Mouse (Mus musculus) right cerebral cortex, adult 2 months (tissue): Measurements from ENCODE around the gene Gm20388.

Source experiments
- DNase-seq, 2 experiments: peaks; one replicate each; pipeline ENCODE4 v3.0.0; 2021 to 2022; ENCODE audit warnings: low spot score in 2 of 2

The Gm20388 gene

GRCm38 (mm10) chr8:123823111-123823510 lies 3912.5 kb downstream of the Gm20388 start:
- no peak for DNase-seq

- no peak for DNase-seq
Observed at GRCm38 (mm10) chr8:123823532-123824123, 3913.0 kb downstream of the Gm20388 start.

- no peak for DNase-seq
Observed at GRCm38 (mm10) chr8:123826001-123826400, 3915.4 kb downstream of the Gm20388 start.

DNA sequence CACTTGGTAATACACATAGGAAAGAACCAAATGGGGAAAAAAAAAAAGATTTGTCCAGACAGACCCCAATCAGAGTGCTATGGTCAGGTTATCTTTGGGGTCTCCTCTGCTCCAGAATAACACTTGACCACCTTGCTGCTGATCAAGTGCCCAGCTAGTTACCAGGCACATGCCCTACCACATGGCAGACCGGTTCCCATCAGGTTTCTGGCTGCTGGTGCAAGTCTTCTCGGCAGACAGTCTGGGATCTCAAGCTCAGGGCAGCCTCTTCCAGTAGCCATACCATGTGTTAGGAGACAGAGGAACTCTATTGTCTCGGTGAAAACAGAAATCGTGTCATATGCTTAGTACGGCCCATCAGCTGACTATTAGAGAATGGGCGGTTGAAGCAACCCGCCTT lies 3916.1 kb downstream of the Gm20388 start:
- no peak for DNase-seq

DNA sequence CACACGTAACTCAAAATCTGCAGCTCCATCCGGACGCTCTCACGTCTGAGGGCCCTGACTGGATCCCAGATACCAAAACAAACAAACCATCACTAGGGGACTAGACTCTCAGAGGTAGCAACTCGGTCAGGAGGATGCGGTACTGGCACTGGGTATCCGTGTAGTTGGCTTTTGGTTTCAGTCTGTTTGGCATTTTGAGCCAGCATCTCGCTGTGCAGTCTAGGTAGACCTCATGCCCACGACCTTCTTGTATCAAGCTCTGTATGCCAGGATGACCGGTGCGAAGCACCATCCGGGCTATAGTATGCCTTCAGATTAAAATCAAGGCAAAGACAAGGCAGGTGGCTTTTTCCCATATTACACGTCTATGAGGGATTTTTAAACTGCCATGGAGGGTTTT lies 3916.9 kb downstream of the Gm20388 start:
- no peak for DNase-seq

DNA sequence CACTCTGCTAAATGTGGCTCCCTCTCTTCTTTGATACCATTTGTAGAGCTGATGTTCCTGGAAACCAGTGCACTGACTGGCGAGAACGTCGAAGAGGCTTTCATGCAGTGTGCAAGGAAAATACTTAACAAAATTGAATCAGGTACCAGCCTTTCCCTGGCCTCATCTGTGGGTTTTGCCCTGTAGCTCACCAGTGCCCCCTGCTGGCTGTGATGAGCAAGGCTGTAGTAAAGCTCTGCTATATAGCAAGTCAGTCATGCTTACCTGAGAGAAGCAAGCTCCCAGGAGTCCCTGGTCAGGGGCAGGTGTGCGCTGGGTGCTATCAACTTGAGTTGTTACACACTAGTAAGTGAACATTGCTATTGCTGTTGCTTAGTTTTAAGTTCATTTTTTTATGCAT lies 3922.1 kb downstream of the Gm20388 start:
- no peak for DNase-seq

- peak; percentile 73 to 77 for DNase-seq
Observed at GRCm38 (mm10) chr8:123835451-123835850, 3924.8 kb downstream of the Gm20388 start.

- DNase-seq: no peak
Observed at GRCm38 (mm10) chr8:123836354-123836753, 3925.7 kb downstream of the Gm20388 start.

DNA sequence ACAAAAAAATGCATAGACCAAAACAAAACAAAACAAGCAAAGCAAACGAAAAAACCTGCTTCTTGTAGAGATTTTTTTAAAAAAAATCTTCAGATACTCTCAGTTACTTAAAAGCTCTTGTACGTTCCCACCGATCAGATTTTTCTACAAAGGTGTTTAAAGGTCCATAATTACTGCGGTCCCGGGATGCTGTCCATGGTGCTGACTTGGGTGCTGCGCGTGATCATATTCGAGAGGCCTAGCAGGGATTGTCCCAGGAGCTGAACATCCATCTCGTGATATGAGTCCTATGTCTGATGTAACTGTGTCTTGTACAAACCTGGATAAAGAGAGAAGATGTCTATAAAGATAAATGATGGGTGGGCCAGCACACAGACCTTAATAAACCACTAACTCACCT lies 3927.9 kb downstream of the Gm20388 start:
- no peak for DNase-seq

GRCm38 (mm10) chr8:123840578-123841345 lies 3930.1 kb downstream of the Gm20388 start:
- DNase-seq: peak; percentile 78 to 83

- no peak for DNase-seq
Observed at GRCm38 (mm10) chr8:123842086-123842485, 3931.4 kb downstream of the Gm20388 start.

DNA sequence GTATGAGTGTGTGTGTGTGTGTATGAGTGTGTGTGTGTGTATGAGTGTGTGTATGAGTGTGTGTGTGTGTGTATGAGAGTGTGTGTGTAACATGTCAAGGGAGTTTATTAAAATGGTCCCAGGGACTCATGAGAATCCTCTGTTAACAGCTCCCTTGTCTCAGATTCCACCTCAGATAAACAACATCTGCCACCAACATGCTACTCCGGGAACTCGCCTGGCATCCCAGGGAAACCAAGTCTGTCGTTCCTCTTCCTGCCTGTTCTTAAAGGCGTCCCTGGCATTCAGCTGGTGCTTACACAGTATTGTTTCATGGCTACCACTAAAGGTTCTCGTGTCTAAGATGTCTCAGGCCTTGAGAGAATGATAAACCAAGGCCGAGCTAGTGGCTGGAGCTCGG lies 3933.7 kb downstream of the Gm20388 start:
- DNase-seq: no peak

DNA sequence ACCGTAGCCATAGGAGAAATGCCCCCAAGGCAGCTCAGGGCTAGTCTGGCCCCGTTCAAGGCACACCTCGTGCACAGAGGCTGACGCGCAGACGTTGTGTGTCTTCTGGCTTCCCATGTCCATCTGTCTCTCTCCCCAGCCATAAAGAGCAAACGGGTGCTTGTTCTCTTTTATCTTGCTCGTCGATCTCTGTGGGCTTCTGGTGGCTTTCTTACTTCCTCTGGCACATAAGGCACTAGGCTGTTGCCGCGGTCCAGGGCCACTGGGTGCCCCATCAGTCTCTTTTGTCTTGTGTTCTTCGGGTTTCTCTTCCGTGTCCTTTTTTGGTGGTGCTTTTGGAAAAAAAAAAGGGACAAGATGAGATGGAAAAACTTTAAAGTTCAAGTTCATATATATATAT lies 3934.5 kb downstream of the Gm20388 start:
- DNase-seq: no peak

DNA sequence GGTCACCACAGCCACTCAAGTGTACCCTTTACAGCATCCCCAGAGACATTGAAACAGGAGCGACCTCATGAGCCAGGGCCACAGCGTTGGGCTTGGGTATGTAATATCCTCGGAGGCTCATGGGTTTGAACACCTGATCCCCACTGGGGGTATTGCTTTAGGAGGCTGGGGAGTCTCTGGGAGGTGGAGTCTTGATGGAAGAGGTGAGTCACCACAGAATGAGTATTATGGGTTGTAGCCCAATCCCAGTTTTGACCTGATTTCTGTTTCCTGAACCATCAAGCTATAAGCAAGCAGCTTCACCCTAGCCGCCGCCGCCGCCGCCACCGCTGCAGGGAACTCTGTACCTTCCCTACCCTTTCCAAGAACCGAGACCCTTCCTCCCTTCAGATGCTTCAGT lies 3935.3 kb downstream of the Gm20388 start:
- DNase-seq: no peak

GRCm38 (mm10) chr8:123846509-123846908 lies 3935.9 kb downstream of the Gm20388 start:
- peak; percentile 68 to 75 for DNase-seq

GRCm38 (mm10) chr8:123847546-123847945 lies 3936.9 kb downstream of the Gm20388 start:
- DNase-seq: no peak

DNA sequence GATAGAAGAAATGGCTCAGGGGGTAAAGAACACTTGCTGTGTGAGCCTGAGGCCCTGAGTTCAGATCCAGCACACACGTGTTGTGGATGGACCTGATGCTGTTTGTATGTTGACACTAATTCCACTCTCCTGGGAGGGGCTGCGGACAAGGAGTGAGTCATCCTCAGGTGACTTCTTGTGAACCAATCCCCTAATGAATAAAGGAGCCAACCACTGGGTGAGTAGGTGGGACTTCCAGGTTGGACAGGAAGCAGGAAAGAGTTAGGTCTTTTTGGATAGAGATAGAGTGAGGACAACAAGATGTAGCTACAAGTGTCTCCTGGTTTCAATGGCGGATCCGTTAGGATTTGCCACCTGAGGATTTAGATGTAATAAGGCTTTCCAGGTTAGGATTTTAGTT lies 3938.7 kb downstream of the Gm20388 start:
- DNase-seq: no peak

GRCm38 (mm10) chr8:123851590-123851989 lies 3940.9 kb downstream of the Gm20388 start:
- DNase-seq: no peak

DNA sequence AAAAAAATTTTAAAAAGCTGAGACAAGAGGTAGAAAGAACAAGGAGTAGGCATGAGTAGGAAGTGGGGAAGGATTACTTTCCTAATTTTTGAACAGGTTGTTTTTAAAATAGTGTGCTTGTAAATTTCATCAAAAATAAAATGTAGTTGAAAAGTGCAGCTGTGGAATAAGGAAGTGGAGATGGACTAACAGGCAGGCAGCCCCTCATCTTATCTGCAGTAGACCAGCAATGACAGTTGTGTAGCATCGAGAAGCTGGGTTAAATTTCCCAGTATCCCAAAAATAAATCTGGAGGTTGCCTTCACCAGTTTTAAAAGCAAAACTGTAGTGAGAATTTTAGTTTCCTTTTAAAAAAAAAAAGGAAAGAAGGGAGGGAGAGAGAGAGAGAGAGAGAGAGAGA lies 3943.6 kb downstream of the Gm20388 start:
- DNase-seq: no peak

DNA sequence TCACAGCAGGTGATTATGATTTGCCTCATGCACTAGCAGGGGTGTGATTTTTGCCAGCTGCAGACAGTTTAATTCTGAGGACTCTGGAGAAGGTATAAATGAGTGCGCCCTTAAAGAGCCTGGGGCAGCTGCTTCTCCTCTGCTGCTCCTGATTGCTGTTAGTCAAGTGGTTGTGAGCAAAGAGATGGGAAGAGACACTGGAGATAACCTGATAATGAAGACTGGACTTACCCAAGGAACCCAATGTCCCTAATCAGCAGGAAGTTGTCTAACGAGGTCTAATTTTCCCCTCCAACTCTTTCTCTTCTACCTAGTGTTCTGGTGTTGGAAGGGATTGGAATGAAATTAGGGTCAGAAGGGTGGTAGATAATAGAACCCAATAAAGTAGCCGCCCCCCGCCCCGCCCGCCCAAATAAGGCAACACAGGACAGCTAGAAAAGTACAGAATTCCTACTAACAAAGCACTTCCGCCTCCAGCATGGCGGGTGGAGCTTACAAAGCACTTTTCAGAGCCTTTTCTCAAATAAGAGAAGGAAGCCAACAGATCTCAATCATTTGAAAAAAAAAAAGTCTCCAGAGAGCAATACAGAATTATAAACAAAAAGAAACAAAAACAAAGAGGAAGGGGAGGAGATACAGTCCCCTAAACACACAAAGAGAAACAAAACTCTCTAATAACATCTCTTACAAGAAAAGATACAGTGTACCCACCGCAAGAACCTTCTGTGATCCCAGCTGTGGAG lies 3944.3 kb downstream of the Gm20388 start:
- no peak for DNase-seq

DNA sequence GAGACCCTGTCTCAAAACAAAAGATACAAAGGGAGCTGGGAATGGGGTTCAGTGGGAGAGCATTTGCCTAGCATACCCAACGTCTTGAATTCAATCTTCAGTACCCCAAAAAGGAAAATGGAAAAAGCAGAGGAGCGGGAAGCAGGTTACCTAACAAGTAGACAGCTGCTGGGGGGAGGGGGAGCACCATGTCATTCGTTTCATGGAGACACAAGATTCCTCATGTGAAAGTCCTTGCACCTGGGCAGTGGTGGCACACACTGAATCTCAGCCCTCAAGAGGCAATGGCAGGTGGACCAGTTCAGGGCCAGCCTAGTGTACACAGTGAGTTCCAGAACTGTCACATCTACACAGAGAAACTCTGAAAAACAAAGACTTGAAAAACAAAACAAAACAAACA lies 3946.7 kb downstream of the Gm20388 start:
- DNase-seq: no peak

- no peak for DNase-seq
Observed at GRCm38 (mm10) chr8:123858574-123858940, 3947.9 kb downstream of the Gm20388 start.
